Mouse (Mus musculus) erythroblast, adult 5-6 weeks (primary cell): ENCODE measurements around the gene Gm2075. TPM values are rescaled to one million over a fixed set of nuclear protein-coding genes. Genes with fewer than 3 reads are reported as not detected.
"Not testable (repeated sequence)": the region's sequence is repeated elsewhere in the genome, so short reads cannot be mapped to it uniquely, and the experiment has no call there.

Experiments used
- ATAC-seq: replicated peaks from 2 replicates; pipeline ENCODE4 v1.8.0; 2016; ENCODE audit warnings: moderate number of reproducible peaks, mild to moderate bottlenecking, moderate TSS enrichment, inconsistent platforms; ENCODE audit not compliant: poor library complexity, low FRiP score, severe bottlenecking
- total RNA-seq, 2 experiments: library from RNA; stranded (forward) in 1 of 2; stranded (reverse) in 1 of 2; fragments of 150-400 nt in 1 of 2; fragments of 200-764, 138-1000 nt in 1 of 2; gene quantifications; 2 replicates each; pipeline versions ENCODE4 v1.2.3 to v1.2.4; 2015 to 2017; ENCODE audit warnings: low replicate concordance in 2 of 2

The Gm2075 gene
- total RNA-seq (2015; ENCODE audit: low replicate concordance) (not detected in 2 replicates), total RNA-seq (2017; ENCODE audit: low replicate concordance) (not detected in 2 replicates)

GRCm38 (mm10) chr12:88011548-88011947 lies at the start of gene Gm2075:
Gm2075 (plus strand) TSS chr12:88011848.
- ATAC-seq: not testable (repeated sequence)

GRCm38 (mm10) chr12:87984000-87984399 lies 27.6 kb upstream of the Gm2075 start:
- not testable (repeated sequence) for ATAC-seq

- ATAC-seq: not testable (repeated sequence)
These were observed 7.5 kb upstream of the Gm2075 start for GRCm38 (mm10) chr12:88004118-88004517.

- ATAC-seq: not testable (repeated sequence)
These were observed 7.0 kb downstream of the Gm2075 start, which contains the start of gene Gm6803 for GRCm38 (mm10) chr12:88018671-88019070. Gm6803 (minus strand) TSS chr12:88018771.

- ATAC-seq: not testable (repeated sequence)
These were observed 15.1 kb downstream of the Gm2075 start, which contains the start of gene Gm2056 for GRCm38 (mm10) chr12:88026704-88027103. Gm2056 (plus strand) TSS chr12:88027004.

GRCm38 (mm10) chr12:88032250-88032649 lies 20.6 kb downstream of the Gm2075 start:
- not testable (repeated sequence) for ATAC-seq

- not testable (repeated sequence) for ATAC-seq
These were observed 27.4 kb downstream of the Gm2075 start for GRCm38 (mm10) chr12:88039062-88039461.

- ATAC-seq: not testable (repeated sequence)
These were observed 28.1 kb downstream of the Gm2075 start for GRCm38 (mm10) chr12:88039703-88040102.

GRCm38 (mm10) chr12:88045226-88045625 lies 33.6 kb downstream of the Gm2075 start:
- ATAC-seq: not testable (repeated sequence)

Other genes starting within 250 kb of the Gm2075 start
- gene Gm21319, start 236.1 kb upstream of the Gm2075 start, total RNA-seq (2015; ENCODE audit: low replicate concordance): not detected in 2 replicates
- not detected in 2 replicates for gene Gm21319, start 236.1 kb upstream of the Gm2075 start, total RNA-seq (2017; ENCODE audit: low replicate concordance)
- gene Gm21936, start 216.3 kb upstream of the Gm2075 start, total RNA-seq (2015; ENCODE audit: low replicate concordance): not detected in 2 replicates
- gene Gm21936, start 216.3 kb upstream of the Gm2075 start, total RNA-seq (2017; ENCODE audit: low replicate concordance): not detected in 2 replicates
- gene BB287469, start 195.3 kb upstream of the Gm2075 start, total RNA-seq (2015; ENCODE audit: low replicate concordance): not detected in 2 replicates
- gene BB287469, start 195.3 kb upstream of the Gm2075 start, total RNA-seq (2017; ENCODE audit: low replicate concordance): not detected in 2 replicates
- not detected in 2 replicates for gene Gm2001, start 169.5 kb upstream of the Gm2075 start, total RNA-seq (2015; ENCODE audit: low replicate concordance)
- not detected in 2 replicates for gene Gm2001, start 169.5 kb upstream of the Gm2075 start, total RNA-seq (2017; ENCODE audit: low replicate concordance)
- gene Gm2016, start 137.8 kb upstream of the Gm2075 start, total RNA-seq (2015; ENCODE audit: low replicate concordance): not detected in 2 replicates
- not detected in 2 replicates for gene Gm2016, start 137.8 kb upstream of the Gm2075 start, total RNA-seq (2017; ENCODE audit: low replicate concordance)
- not detected in 2 replicates for gene Gm2022, start 116.5 kb upstream of the Gm2075 start, total RNA-seq (2015; ENCODE audit: low replicate concordance)
- not detected in 2 replicates for gene Gm2022, start 116.5 kb upstream of the Gm2075 start, total RNA-seq (2017; ENCODE audit: low replicate concordance)
- gene Gm2035, start 92.0 kb upstream of the Gm2075 start, total RNA-seq (2015; ENCODE audit: low replicate concordance): not detected in 2 replicates
- not detected in 2 replicates for gene Gm2035, start 92.0 kb upstream of the Gm2075 start, total RNA-seq (2017; ENCODE audit: low replicate concordance)
- not detected in 2 replicates for gene Gm2042, start 57.8 kb upstream of the Gm2075 start, total RNA-seq (2015; ENCODE audit: low replicate concordance)
- gene Gm2042, start 57.8 kb upstream of the Gm2075 start, total RNA-seq (2017; ENCODE audit: low replicate concordance): 0.98 and 2.0 TPM in 2 replicates
- gene Gm6803, start 6.9 kb downstream of the Gm2075 start, total RNA-seq (2015; ENCODE audit: low replicate concordance): not detected in 2 replicates
- gene Gm6803, start 6.9 kb downstream of the Gm2075 start, total RNA-seq (2017; ENCODE audit: low replicate concordance): not detected in 2 replicates
- gene Gm2056, start 15.2 kb downstream of the Gm2075 start, total RNA-seq (2015; ENCODE audit: low replicate concordance): not detected in 2 replicates
- gene Gm2056, start 15.2 kb downstream of the Gm2075 start, total RNA-seq (2017; ENCODE audit: low replicate concordance): not detected in 2 replicates
- not detected in 2 replicates for gene Gm16368, start 71.8 kb downstream of the Gm2075 start, total RNA-seq (2015; ENCODE audit: low replicate concordance)
- not detected in 2 replicates for gene Gm16368, start 71.8 kb downstream of the Gm2075 start, total RNA-seq (2017; ENCODE audit: low replicate concordance)
- not detected in 2 replicates for gene Gm10436, start 170.3 kb downstream of the Gm2075 start, total RNA-seq (2015; ENCODE audit: low replicate concordance)
- gene Gm10436, start 170.3 kb downstream of the Gm2075 start, total RNA-seq (2017; ENCODE audit: low replicate concordance): not detected in 2 replicates
- gene Gm8332, start 238.3 kb downstream of the Gm2075 start, total RNA-seq (2015; ENCODE audit: low replicate concordance): not detected in 2 replicates
- gene Gm8332, start 238.3 kb downstream of the Gm2075 start, total RNA-seq (2017; ENCODE audit: low replicate concordance): not detected in 2 replicates